In genomic region chr15:84310271-84310670, GRCm38 (mm10) we compare ENCODE assay signal across 11 mouse cellular contexts. TPM values are rescaled to one million over a fixed set of nuclear protein-coding genes. Genes with fewer than 3 reads are reported as not detected.
DNase-seq lines count a peak whose midpoint lies in the region; ATAC-seq and TF ChIP-seq lines count a peak whose summit lies in the region.
"Had no signal": no experiment of that assay in that cellular context is flagged by ENCODE, and none has a peak within 500 bp of the region (broad histone marks: within the 10 kb centered on the region; RNA-seq: fewer than 3 reads in every experiment).

No protein-coding gene starts in this region.

- H3K9me3 ChIP-seq in hindbrain, embryonic 13.5 days = no peaks in the 10 kb centered on the region
- no peaks in the 10 kb centered on the region for H3K9me3 ChIP-seq in hindbrain, embryonic 12.5 days (replicated peaks)
- no peaks in the 10 kb centered on the region for H3K9me3 ChIP-seq in neural tube, embryonic 15.5 days (replicated peaks)
- no peaks in the 10 kb centered on the region for H3K9me3 ChIP-seq in intestine, embryonic 15.5 days
- no peaks in the 10 kb centered on the region for H3K9me3 ChIP-seq in stomach, postnatal 0 days (ENCODE audit: control insufficient read depth, low read length)
- H3K9me3 ChIP-seq: embryonic facial prominence, embryonic 13.5 days; limb, embryonic 15.5 days had no signal

- TF ChIP-seq EP300 in stomach, postnatal 0 days (optimal IDR thresholded peaks at IDR 0.05) = no peak

- no peak overlapping the region for H3K4me3 ChIP-seq in hindbrain, embryonic 13.5 days
- H3K4me3 ChIP-seq in hindbrain, embryonic 12.5 days = no peak overlapping the region
- H3K4me3 ChIP-seq in neural tube, embryonic 15.5 days (replicated peaks) = no peak overlapping the region
- no peak overlapping the region for H3K4me3 ChIP-seq in intestine, embryonic 15.5 days (replicated peaks)
- no peak overlapping the region for H3K4me3 ChIP-seq in stomach, postnatal 0 days (ENCODE audit: low read depth, low read length)
- H3K4me3 ChIP-seq: embryonic facial prominence, embryonic 13.5 days; limb, embryonic 15.5 days had no signal

- H3K36me3 ChIP-seq in hindbrain, embryonic 13.5 days = no peaks in the 10 kb centered on the region
- no peaks in the 10 kb centered on the region for H3K36me3 ChIP-seq in hindbrain, embryonic 12.5 days
- H3K36me3 ChIP-seq in neural tube, embryonic 15.5 days = no peaks in the 10 kb centered on the region
- H3K36me3 ChIP-seq in intestine, embryonic 15.5 days = no peaks in the 10 kb centered on the region
- no peaks in the 10 kb centered on the region for H3K36me3 ChIP-seq in stomach, postnatal 0 days (ENCODE audit: control insufficient read depth, insufficient read depth, low read length)
- H3K36me3 ChIP-seq: embryonic facial prominence, embryonic 13.5 days; limb, embryonic 15.5 days had no signal

- H3K27me3 ChIP-seq in hindbrain, embryonic 13.5 days = peaks cover 4% of the 10 kb centered on the region
- H3K27me3 ChIP-seq in hindbrain, embryonic 12.5 days = peaks cover 3% of the 10 kb centered on the region; the same call in 1 of the 2 replicates
- no peaks in the 10 kb centered on the region; the same call in 1 of the 2 replicates for H3K27me3 ChIP-seq in neural tube, embryonic 15.5 days (replicated peaks)
- H3K27me3 ChIP-seq in intestine, embryonic 15.5 days (replicated peaks) = no peaks in the 10 kb centered on the region
- no peaks in the 10 kb centered on the region for H3K27me3 ChIP-seq in stomach, postnatal 0 days (ENCODE audit: control insufficient read depth, insufficient read depth, low read length)
- H3K27me3 ChIP-seq: embryonic facial prominence, embryonic 13.5 days; limb, embryonic 15.5 days had no signal

- no peak for TF ChIP-seq CTCF in stomach, postnatal 0 days (IDR thresholded peaks at IDR 0.05; ENCODE audit: low read depth)

- no peak overlapping the region for H3K9ac ChIP-seq in hindbrain, embryonic 13.5 days
- H3K9ac ChIP-seq in hindbrain, embryonic 12.5 days = no peak overlapping the region
- peak overlapping the region; percentile 29; the same call in 1 of the 2 replicates for H3K9ac ChIP-seq in neural tube, embryonic 15.5 days (replicated peaks)
- H3K9ac ChIP-seq in intestine, embryonic 15.5 days = no peak overlapping the region
- H3K9ac ChIP-seq in stomach, postnatal 0 days (ENCODE audit: low read length) = no peak overlapping the region
- H3K9ac ChIP-seq: embryonic facial prominence, embryonic 13.5 days; limb, embryonic 15.5 days had no signal

- H3K4me1 ChIP-seq in hindbrain, embryonic 13.5 days (replicated peaks) = peaks cover 47% of the 10 kb centered on the region
- H3K4me1 ChIP-seq in hindbrain, embryonic 12.5 days = peaks cover 43% of the 10 kb centered on the region
- H3K4me1 ChIP-seq in neural tube, embryonic 15.5 days = peaks cover 42% of the 10 kb centered on the region
- H3K4me1 ChIP-seq in intestine, embryonic 15.5 days (replicated peaks) = peaks cover 28% of the 10 kb centered on the region
- no peaks in the 10 kb centered on the region for H3K4me1 ChIP-seq in stomach, postnatal 0 days (replicated peaks; ENCODE audit: control insufficient read depth, insufficient read depth)

- no peak for DNase-seq in neural tube, embryonic 10.5 days (ENCODE audit: extremely low spot score, low spot score)
- peak; percentile 38 to 48 for DNase-seq in cerebellum, postnatal 36 days
- DNase-seq in thymus, adult 18-20 months = no peak
- no peak for DNase-seq in stomach, postnatal 0 days (ENCODE audit: low spot score)
- DNase-seq: thymus, postnatal 14 days had no signal

- no peak for ATAC-seq in hindbrain, embryonic 13.5 days (ENCODE audit: low FRiP score)
- no peak for ATAC-seq in hindbrain, embryonic 12.5 days (ENCODE audit: low FRiP score)
- ATAC-seq in neural tube, embryonic 15.5 days (ENCODE audit: low FRiP score) = no peak
- ATAC-seq in intestine, embryonic 15.5 days = no peak
- ATAC-seq in stomach, postnatal 0 days (ENCODE audit: low FRiP score, low TSS enrichment) = no peak

- WGBS in hindbrain, embryonic 13.5 days = 52% methylated on average over 11 of the region's 11 CpGs
- WGBS in hindbrain, embryonic 12.5 days = 75% methylated on average over 11 of the region's 11 CpGs
- WGBS in neural tube, embryonic 15.5 days = 56% methylated on average over 11 of the region's 11 CpGs
- WGBS in intestine, embryonic 15.5 days = 58% methylated on average over 11 of the region's 11 CpGs
- WGBS in stomach, postnatal 0 days = 44% methylated on average over 11 of the region's 11 CpGs

- peak overlapping the region; percentile 58 for H3K27ac ChIP-seq in hindbrain, embryonic 13.5 days
- H3K27ac ChIP-seq in hindbrain, embryonic 12.5 days = no peak overlapping the region
- H3K27ac ChIP-seq in neural tube, embryonic 15.5 days (replicated peaks) = no peak overlapping the region
- H3K27ac ChIP-seq in intestine, embryonic 15.5 days = no peak overlapping the region
- no peak overlapping the region for H3K27ac ChIP-seq in stomach, postnatal 0 days (replicated peaks)
- H3K27ac ChIP-seq: embryonic facial prominence, embryonic 13.5 days; limb, embryonic 15.5 days had no signal

- H3K4me2 ChIP-seq in hindbrain, embryonic 13.5 days = no peak overlapping the region
- H3K4me2 ChIP-seq in hindbrain, embryonic 12.5 days (replicated peaks) = no peak overlapping the region
- H3K4me2 ChIP-seq in neural tube, embryonic 15.5 days = no peak overlapping the region
- no peak overlapping the region for H3K4me2 ChIP-seq in intestine, embryonic 15.5 days (replicated peaks)
- H3K4me2 ChIP-seq in stomach, postnatal 0 days (replicated peaks; ENCODE audit: low read depth) = no peak overlapping the region
- H3K4me2 ChIP-seq: embryonic facial prominence, embryonic 13.5 days; limb, embryonic 15.5 days had no signal

RNA-seq across cellular contexts. Expression of gene Parvg, which starts 13.6 kb away (rescaled TPM):
- polyA plus RNA-seq in hindbrain, embryonic 13.5 days (2015; fragmentation: Nextera tagmentation; extraction: Ambion mirVana) = 0.92 and 1.1 TPM in 2 replicates
- polyA plus RNA-seq in hindbrain, embryonic 12.5 days (2016; fragmentation: Nextera tagmentation; extraction: Ambion mirVana) = 1.1 and 1.5 TPM in 2 replicates
- polyA plus RNA-seq in neural tube, embryonic 15.5 days (2015; fragmentation: Nextera tagmentation; extraction: Ambion mirVana) = 1.1 and 17.3 TPM in 2 replicates
- 3.0 and 3.8 TPM in 2 replicates for polyA plus RNA-seq in intestine, embryonic 15.5 days (2015; fragmentation: Nextera tagmentation; extraction: Ambion mirVana)
- 1.3 TPM in 2 replicates for polyA plus RNA-seq in stomach, postnatal 0 days (2015; fragmentation: Nextera tagmentation; extraction: Ambion mirVana)

Comparison
In these comparisons a context has a peak if more than half of its experiments do, and no peak if none do; other contexts are left out.
1. DNase-seq: peak in cerebellum, postnatal 36 days (2 of 2); none in neural tube, embryonic 10.5 days (single experiment), thymus, adult 18-20 months (0 of 2) and stomach, postnatal 0 days (single experiment).